Mouse (Mus musculus) hindlimb bud, embryonic 11.5 days (tissue): ENCODE results near the gene Ifna16.

Experiments
- DNase-seq: peaks from one replicate; pipeline ENCODE4 v3.0.0-alpha.2; 2012; ENCODE audit warnings: low read depth, low spot score; ENCODE audit errors: extremely low spot score

Ifna16 gene

GRCm38 (mm10) chr4:88644359-88644758 is 32.4 kb downstream of the Ifna16 start, which contains the start of gene Ifna13:
Ifna13 (minus strand) TSS chr4:88644459.
- no peak for DNase-seq

GRCm38 (mm10) chr4:88642526-88642925 is 34.2 kb downstream of the Ifna16 start:
- no peak for DNase-seq

GRCm38 (mm10) chr4:88641077-88641831 is 35.5 kb downstream of the Ifna16 start:
- peak; percentile 100 for DNase-seq

GRCm38 (mm10) chr4:88640704-88641076 is 36.0 kb downstream of the Ifna16 start:
- DNase-seq, result no peak

- no peak for DNase-seq
Measured at GRCm38 (mm10) chr4:88634311-88634710, 42.4 kb downstream of the Ifna16 start, which contains the start of gene C87499. C87499 (minus strand) TSS chr4:88634411.
